Mouse (Mus musculus) E14TG2a.4 (cell line): ENCODE results near the gene Glt1d1.

ENCODE experiments used
- H3K27me3 ChIP-seq: 2 replicates; pipeline ENCODE4 v1.6.1; 2014; ENCODE audit warnings: low read length, control low read depth; ENCODE audit not compliant: insufficient read depth
- H3K36me3 ChIP-seq: 2 replicates; pipeline ENCODE4 v1.6.1; 2014; ENCODE audit warnings: low read length, control low read depth; ENCODE audit not compliant: insufficient read depth
- H3K4me1 ChIP-seq: replicated peaks from 2 replicates; pipeline ENCODE4 v1.6.1; 2014; ENCODE audit warnings: low read depth, low read length, control low read depth
- H3K4me3 ChIP-seq: replicated peaks from 2 replicates; pipeline ENCODE4 v1.5.1; 2014; ENCODE audit warnings: mild to moderate bottlenecking, low read length
- H3K9me3 ChIP-seq: 2 replicates; pipeline ENCODE4 v1.6.1; 2014; ENCODE audit warnings: low read length, control low read depth
- CTCF ChIP-seq: conservative IDR thresholded peaks from 2 replicates; pipeline ENCODE4 v1.5.1; 2014; ENCODE audit warnings: low read length
- NANOG ChIP-seq: IDR thresholded peaks from 2 replicates; pipeline ENCODE4 v1.6.1; 2014; ENCODE audit warnings: borderline replicate concordance, low read length, mixed read lengths
- POU5F1 ChIP-seq: IDR thresholded peaks from 2 replicates; pipeline ENCODE4 v1.6.1; 2014; ENCODE audit warnings: low read length, borderline replicate concordance

Glt1d1 gene

GRCm38 (mm10) chr5:127607507-127607906 lies 24.6 kb upstream of the Glt1d1 start:
- H3K36me3 ChIP-seq, result peaks cover 87% of the 10 kb centered on the region
- no peaks in the 10 kb centered on the region for H3K9me3 ChIP-seq
- TF ChIP-seq CTCF (no peak), POU5F1 (no peak), NANOG (no peak)
- H3K4me1 ChIP-seq, result peaks cover 63% of the 10 kb centered on the region
- no peaks in the 10 kb centered on the region for H3K27me3 ChIP-seq
- no peak overlapping the region for H3K4me3 ChIP-seq

- TF ChIP-seq POU5F1 (no peak), CTCF (no peak)
- Histone ChIP-seq H3K36me3 (peaks cover 82% of the 10 kb centered on the region), H3K4me3 (no peak overlapping the region), H3K4me1 (peaks cover 66% of the 10 kb centered on the region), H3K9me3 (no peaks in the 10 kb centered on the region), H3K27me3 (no peaks in the 10 kb centered on the region)
Measured at GRCm38 (mm10) chr5:127609191-127609714, 22.8 kb upstream of the Glt1d1 start.

GRCm38 (mm10) chr5:127610787-127611509 lies 21.1 kb upstream of the Glt1d1 start:
- Histone ChIP-seq H3K4me3 (no peak overlapping the region), H3K27me3 (no peaks in the 10 kb centered on the region), H3K36me3 (peaks cover 81% of the 10 kb centered on the region), H3K4me1 (peaks cover 73% of the 10 kb centered on the region), H3K9me3 (no peaks in the 10 kb centered on the region)
- TF ChIP-seq CTCF (no peak), POU5F1 (no peak)

- H3K27me3 ChIP-seq, result no peaks in the 10 kb centered on the region
- no peak for TF ChIP-seq CTCF
- H3K9me3 ChIP-seq, result no peaks in the 10 kb centered on the region
- H3K4me3 ChIP-seq, result no peak overlapping the region
- H3K4me1 ChIP-seq, result peaks cover 76% of the 10 kb centered on the region
- H3K36me3 ChIP-seq, result peaks cover 73% of the 10 kb centered on the region
Measured at GRCm38 (mm10) chr5:127611881-127612280, 20.2 kb upstream of the Glt1d1 start.

- Histone ChIP-seq H3K27me3 (no peaks in the 10 kb centered on the region), H3K4me3 (no peak overlapping the region), H3K36me3 (peaks cover 68% of the 10 kb centered on the region), H3K9me3 (no peaks in the 10 kb centered on the region), H3K4me1 (peaks cover 76% of the 10 kb centered on the region)
- no peak for TF ChIP-seq CTCF
- TF ChIP-seq NANOG, result no peak
- no peak for TF ChIP-seq POU5F1
Measured at GRCm38 (mm10) chr5:127612397-127612796, 19.7 kb upstream of the Glt1d1 start.

GRCm38 (mm10) chr5:127615459-127615858 lies 16.6 kb upstream of the Glt1d1 start:
- TF ChIP-seq CTCF (no peak), POU5F1 (no peak), NANOG (no peak)
- no peaks in the 10 kb centered on the region for H3K27me3 ChIP-seq

GRCm38 (mm10) chr5:127616151-127616550 lies 15.9 kb upstream of the Glt1d1 start:
- peaks cover 38% of the 10 kb centered on the region for H3K36me3 ChIP-seq
- peak overlapping the region; percentile 98 for H3K4me3 ChIP-seq
- TF ChIP-seq NANOG, result no peak
- no peak for TF ChIP-seq CTCF
- no peak for TF ChIP-seq POU5F1
- no peaks in the 10 kb centered on the region for H3K9me3 ChIP-seq
- peaks cover 66% of the 10 kb centered on the region for H3K4me1 ChIP-seq
- no peaks in the 10 kb centered on the region for H3K27me3 ChIP-seq

More at GRCm38 (mm10) chr5:127615459-127615858, 16.6 kb upstream of the Glt1d1 start:
- Histone ChIP-seq H3K36me3 (peaks cover 41% of the 10 kb centered on the region), H3K9me3 (no peaks in the 10 kb centered on the region), H3K4me1 (peaks cover 65% of the 10 kb centered on the region), H3K4me3 (peak overlapping the region; percentile 98)

- Histone ChIP-seq H3K27me3 (no peaks in the 10 kb centered on the region), H3K36me3 (peaks cover 31% of the 10 kb centered on the region), H3K4me1 (peaks cover 64% of the 10 kb centered on the region), H3K4me3 (peak overlapping the region; percentile 98), H3K9me3 (no peaks in the 10 kb centered on the region)
- TF ChIP-seq POU5F1 (no peak), CTCF (no peak), NANOG (no peak)
Measured at GRCm38 (mm10) chr5:127616884-127617635, 15.0 kb upstream of the Glt1d1 start.
